Mouse (Mus musculus) ovary, adult 18-20 months (tissue): ENCODE data around the gene Rasa3.

Experiments used
- DNase-seq: peaks from one replicate; pipeline ENCODE4 v3.0.0; 2022; ENCODE audit warnings: low spot score, mixed read lengths

The Rasa3 gene

DNA sequence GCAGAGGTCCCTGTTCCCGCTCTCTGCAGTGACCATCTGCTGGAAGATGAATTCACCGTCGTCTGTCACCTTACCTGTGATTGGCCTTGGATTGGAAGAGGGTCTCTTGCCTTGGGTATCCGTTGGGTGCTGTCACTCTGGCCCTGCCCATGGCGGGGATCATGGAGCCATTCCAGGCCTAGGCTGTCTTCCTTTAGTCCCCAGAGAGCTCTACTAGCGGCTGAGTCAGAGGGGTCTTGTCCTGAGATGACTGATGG, 125.9 kb downstream of the Rasa3 start:
- no peak for DNase-seq

DNA sequence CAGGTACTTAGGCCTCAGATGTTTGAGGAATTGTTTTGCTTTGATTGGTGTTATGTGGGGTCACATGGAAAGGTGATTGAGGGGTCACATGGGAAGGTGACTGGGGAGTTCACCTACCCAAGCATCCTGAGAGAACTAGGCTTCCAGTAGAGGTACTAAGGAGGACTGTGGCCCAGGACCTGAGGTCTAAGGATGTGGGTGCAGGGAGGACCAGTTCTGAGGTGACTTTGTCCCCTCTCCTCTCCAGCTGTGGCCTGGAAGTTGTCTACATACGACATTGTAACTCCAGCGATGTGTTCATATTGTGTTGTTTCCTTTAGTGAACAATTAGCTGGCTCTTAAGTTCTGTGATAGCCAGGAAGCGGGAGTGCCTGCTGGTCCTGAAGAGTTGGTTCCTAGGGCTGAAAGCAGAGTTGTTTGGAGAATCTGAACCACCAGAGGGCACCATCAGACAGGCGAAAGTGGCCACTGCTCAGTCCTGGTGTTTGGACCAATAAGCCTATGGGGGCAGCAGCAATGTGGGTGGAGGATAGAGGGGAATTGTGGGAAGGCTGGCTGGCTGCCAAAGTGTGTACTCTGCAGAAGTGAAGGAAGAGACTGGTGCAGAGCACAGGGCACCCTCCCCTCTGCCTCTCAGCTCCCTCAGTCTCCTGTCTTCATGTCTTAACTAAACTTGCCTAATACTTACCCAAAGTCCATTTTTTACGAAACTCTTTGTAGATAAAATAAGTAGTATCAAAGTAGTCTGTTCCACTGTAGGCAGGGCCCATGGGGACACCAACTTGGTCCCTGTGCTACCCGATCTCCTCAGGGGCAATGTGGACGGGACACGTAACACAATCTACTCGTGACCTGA, 126.5 kb downstream of the Rasa3 start:
- peak; percentile 87 for DNase-seq

DNA sequence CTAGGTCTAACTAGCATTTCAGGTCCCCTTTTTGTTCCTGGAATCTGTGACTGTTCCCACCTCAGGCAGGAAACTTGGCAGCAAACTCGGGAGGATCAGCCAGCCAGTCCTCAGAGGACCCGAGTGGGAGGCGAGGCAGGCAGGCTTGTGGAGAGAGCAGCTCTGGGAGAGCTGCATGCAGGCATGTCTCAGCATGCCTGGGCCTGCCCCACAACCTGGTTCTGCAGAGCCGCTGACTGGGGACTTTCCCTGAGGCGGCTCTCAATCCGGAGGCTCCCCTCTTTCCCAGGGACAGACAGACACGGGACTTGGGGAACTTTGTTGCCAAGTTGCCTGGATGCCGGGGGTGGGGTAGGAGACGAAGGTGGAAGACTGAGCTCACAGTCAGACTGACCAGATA, 128.6 kb downstream of the Rasa3 start:
- DNase-seq, result peak; percentile 60

DNA sequence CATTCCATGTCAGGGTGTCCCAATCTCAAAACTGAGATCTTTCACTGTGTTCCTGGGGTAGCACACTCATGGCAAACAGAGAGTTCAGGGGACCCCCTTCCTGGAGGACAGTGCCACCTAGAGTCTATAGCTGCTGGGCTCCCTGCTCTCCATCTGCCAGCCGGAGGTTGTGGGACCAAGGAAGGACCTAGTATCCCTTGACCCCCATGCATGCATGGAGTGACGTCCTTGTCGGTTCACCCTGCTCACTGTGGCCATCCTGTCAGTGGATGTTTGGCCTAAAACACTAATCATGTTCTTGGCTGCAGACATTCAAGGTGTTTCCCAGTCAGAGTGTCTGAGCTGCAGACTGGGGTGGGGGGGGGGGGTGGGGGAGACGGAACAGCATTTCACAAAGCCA, 129.2 kb downstream of the Rasa3 start:
- no peak for DNase-seq

DNA sequence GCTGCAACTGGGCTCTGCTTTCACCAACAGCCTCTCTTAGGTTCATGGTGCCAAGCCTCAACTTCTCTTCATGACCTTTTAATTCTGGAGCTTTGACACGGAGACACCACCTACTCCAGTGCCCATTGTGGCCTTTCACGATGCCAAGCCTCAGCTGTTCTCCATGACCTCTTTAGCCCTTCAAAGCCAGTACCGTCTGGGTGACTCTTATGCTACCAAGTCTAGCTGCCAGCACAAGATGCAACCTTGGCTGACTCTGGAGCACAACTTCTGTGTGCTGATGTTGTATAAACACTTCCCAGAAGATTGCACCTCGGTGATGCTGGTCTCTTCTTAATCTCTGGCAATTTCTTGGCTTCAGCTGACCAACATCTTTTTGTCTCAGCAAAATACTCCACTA, 131.0 kb downstream of the Rasa3 start:
- no peak for DNase-seq

DNA sequence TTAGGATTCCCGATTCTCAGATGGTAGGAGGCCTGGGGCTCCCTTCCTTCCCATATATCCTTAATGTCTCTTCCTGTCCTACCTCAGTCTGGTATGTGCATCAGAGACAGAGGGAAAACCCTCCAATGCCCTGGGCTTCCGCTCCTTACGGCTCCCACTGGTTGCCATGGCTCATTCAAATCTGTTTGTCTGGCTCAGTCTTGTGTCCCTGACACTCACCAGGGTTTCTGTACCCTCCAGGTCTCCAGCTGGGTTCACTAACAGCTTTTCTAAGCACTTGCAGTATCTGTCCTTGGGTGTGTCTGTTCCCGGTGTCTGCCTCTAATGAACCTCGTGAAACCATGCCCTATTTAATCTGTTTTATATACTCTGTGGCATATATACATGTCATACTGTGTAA, 135.9 kb downstream of the Rasa3 start:
- DNase-seq, result no peak

DNA sequence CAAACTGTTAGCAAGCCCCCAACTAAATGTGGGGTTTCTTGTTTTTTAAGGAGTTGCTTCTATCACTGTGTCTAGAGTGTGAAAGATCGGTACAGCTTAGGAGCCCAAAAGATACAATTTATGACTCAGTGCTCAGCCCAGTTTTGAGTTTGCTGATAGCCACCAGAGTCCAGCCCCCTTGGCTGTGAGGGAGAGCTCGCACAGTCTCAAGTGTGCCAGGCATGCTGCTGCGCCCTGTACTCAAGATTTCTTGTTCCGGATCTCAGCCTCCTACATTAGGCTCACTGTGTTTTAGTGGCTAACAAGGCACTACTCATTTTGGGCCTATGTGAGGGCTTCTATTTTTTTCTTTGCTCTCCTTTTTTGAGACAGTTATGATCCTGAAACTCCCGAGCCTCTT, 137.3 kb downstream of the Rasa3 start:
- no peak for DNase-seq

DNA sequence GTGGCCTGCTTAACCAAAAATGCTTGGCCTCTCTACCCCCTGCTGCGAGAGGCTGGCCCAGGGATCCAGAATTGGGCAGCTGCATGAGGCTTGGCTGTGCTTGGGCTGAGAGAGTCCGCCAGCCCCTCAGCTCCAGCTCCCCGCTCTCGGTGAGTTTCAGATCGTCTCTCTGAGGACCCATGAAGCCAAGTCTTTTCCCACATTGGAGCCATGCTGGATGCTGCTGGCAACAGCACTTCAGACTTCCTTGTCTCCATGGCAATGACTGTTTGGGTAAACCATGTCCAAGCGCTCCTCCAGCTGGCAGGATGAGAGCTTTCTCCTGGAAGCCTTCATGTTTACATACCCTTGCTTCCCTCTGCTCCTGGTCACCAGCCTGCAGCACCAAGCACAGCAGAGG, 138.6 kb downstream of the Rasa3 start:
- peak; percentile 61 for DNase-seq

DNA sequence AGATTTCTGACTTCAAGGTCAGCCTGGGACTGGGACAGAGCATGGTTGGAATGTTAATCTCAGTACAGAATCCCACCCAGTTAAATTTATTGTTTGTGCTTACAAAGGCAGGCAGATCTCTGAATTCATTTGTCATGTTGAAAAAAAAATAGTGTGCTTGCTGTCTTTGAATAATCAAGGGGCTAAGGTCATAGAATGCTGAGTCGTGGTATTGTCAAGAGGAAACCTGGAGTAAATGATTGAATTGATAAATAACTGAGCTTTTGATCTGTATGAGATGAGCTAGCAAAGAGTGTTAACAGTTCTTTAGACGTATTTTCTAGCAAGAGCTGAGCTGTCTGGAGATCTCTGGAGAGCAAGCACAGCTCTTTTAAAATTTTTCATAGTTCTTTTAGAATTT, 140.3 kb downstream of the Rasa3 start:
- DNase-seq, result no peak

DNA sequence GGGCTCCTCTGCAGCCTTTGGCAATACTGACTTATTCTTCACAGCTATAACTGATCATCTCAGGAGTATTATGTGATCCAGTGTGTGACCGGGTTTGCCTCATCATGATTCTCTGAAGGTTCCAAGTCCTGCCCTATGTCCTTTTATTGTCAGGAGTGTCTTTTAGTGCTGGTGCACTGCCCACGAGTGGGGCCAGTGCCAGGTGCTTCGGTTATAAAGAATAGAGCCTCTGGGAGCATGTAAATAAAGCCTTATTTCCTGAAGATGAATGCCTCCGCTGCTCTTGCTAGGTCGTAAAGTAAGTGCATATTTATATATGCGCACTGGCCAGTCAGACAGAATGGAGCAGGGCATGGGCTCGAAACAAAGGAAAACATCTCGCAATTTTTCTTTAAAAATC, 144.3 kb downstream of the Rasa3 start:
- no peak for DNase-seq

DNA sequence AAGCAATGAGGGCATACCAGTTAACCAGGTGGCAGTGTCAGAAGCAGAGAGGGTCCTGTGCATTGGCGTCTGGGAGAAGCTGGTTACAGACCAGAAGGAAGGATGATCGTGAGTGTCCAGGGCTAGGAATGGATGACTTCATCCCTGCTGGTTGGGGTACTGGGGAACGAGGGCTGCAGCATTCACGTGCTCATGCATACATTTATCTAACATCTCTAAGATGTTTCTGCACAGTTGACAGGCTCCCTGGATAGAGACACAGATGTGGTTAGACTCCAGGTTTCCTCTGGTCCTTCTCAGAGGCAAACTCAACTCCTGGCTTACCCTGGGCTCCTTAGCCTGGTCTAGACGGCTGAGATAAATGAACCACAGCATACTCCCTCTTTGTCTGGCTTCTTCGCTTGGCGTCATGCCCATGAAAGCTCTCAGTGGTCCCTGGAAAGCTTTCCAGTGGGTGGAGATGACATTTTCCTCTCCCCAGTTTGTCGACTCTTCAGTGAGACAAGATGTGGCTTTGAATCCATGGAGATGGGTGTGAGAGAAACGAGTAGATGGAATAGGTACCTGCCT, 145.7 kb downstream of the Rasa3 start:
- no peak for DNase-seq

DNA sequence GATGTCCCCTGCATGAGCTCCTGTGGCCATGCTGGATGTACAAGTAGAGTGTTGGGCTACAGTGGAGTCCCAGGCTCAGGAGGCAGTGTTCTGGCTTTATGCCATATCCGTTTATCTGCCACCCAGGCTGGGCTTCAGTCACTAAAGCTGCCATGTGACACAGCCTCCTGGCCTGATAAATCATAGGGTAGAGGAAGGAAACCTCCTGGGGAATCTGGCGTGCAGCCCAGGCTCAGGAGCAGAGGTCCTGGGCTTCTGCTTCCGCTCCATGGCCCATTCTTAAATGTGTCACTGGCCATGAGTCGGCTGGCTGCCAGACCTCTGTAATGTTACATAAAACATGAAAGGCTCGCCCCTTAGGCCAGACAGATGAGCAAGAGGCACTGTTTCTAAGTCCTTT, 146.5 kb downstream of the Rasa3 start:
- DNase-seq, result peak; percentile 77

DNA sequence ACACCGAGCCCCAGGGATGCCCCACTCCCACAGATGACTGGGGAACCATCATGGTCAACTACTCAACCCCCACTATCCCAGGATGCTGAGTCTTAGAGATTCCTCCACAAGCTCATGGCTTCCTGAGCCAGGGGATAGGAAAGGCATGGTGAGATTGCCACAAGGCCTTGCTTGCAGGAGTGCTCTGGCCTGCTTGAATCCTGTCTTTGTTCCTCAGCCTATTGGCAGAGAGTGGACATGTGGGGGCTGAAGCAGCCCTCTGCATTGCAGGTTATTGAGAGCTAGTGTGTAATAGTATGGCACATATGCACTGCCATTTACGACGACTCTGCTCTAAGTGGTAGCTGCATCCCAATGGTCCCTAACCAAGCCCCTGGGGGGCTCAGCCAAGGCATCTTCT, 147.0 kb downstream of the Rasa3 start:
- no peak for DNase-seq

DNA sequence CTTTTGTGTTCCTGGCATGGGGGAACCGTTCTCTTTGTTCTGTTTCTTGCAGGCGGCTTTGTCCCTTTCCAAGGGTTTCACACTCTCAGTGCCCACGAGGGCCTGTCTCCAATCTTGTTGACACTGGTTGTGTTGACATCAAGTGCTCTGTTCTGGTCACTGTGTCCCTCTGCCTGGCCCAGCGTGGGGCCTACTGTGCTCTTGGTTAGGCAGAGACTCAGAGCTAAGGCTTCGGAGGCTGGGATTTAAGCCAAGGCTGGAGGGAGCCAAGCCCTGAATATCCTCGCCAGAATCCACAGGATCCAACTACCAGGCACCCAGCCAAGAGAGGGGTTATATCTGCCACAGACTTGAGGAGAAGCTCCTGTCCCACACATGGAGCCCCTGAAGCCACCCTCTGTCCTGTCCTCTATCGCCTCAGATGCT, 147.5 kb downstream of the Rasa3 start:
- DNase-seq, result peak; percentile 84

DNA sequence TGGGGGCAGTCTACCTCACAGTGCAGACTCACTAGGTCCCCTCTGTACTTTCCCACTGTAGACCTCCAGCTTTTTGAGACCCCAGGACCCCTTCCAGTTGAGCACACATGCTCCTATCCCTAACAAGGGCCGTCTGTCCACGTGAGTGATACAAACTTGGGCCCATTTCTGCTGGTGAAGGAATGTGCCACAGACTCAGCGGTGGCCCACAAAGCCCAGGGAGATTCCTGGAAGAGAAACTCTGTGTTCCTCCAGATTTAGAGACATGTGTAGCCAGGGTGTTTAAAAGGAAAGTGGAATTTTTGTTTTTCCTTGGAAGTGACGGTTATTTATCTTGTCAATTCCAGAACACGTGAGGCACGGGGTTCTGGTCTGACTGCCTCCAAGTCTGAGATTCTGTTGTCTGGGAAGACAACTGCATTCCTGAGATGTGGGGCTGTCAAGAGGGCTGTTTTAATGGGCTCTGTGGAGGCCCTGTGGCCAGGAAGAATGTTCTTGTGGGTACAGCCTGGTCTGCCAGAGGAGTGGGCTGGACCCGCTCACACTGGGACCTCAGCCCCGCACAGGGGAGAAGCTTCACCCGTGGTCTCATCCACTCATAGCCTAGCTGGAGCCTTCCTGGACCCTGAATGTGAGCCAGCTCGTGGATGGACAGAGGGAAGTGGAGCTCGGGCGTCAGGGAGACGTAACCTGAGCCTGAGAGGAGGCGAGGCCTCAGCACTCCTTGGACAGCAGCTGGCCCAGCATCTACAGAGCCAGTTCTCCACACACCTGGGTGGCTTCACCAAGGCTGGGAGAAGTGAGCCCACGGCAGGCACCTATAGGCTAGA, 148.2 kb downstream of the Rasa3 start:
- DNase-seq, result no peak

DNA sequence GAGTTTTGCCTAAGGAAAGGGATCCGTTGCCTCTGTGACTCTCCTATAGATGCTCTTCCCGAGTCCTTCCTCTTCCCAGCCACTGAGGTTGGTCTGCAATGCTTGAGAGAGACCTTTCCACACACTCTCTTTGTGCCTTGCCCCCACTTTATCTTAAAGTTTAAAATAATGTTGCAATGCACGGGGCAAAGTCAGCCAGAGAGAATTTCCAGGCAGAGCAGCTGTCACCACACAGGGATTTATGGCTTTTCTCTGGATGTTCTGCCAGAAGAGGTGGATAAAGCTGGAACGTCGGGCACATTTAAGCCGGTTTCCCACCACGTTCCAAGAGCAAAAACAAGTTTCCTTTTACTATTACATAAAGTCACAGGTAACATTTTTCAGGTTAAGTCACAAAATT, 156.0 kb downstream of the Rasa3 start:
- DNase-seq, result no peak

DNA sequence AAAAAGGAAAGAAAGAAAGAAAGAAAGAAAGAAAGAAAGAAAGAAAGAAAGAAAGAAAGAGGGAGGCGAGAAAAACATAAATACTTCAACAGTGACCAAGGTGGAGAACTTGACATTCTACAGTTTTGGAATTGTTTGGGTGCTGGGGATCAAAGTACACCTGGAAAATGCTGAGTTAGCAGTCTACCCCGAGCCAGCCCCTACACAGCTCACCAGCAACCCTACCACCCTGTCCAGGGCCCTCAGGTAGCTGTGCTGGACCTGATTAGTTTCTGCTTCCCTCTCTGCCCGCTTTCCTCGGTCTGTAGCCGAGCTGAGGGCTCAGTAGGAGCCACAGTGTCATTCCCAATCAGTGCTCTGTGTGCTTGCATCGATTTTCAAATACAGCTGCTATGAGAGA, 157.1 kb downstream of the Rasa3 start:
- no peak for DNase-seq

DNA sequence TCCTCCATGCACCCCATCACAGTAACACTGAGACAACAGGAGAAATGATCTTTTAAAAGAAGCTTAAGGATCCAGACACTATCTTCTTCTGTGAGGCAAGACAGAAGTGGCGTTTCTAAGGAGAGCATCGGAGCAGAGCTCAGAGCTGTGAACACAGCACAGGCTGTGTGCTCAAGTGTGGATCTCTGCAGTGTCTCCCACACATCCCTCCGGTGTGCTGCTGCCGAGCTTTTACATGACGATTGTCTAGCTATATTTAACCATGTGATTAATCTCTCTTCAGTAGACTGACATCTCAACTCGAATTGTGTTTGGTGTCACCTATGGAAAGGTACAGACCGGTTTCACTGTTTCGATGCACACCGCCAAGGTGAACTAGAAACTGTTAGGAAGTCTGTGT, 157.9 kb downstream of the Rasa3 start:
- DNase-seq, result no peak

DNA sequence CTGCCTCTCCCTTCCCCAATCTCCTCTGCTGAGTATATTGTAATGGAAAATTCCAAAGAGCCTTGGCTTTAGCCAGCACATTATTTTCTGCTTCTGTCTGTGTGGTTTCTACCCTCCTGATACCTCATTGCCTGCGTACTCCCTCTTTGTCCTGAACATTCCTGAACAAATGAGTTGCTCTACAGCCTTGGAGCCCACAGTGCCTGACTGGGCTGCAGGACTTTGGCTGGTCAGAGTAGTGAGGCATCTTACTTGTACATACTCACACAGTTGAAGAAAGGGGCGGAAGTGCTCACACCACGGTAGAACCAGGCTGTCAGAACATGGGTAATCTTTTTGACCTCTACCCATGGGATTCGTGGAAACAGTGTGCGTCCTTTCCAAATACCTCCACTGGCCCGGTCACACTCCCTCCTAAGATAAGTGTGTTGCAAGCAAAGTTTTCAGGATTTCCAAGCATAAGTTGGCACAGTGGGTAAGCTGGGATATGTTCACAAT, 160.1 kb downstream of the Rasa3 start:
- DNase-seq, result no peak
